Mouse (Mus musculus) left cerebral cortex, adult 2 months (tissue): ENCODE data around the gene Rtl4. TPM values are rescaled to one million over a fixed set of nuclear protein-coding genes. Genes with fewer than 3 reads are reported as not detected.

ENCODE experiments used
- DNase-seq, 2 experiments: peaks; one replicate each; pipeline ENCODE4 v3.0.0; 2021 to 2022; ENCODE audit warnings: low spot score in 2 of 2, mixed read lengths in 1 of 2; ENCODE audit errors: extremely low spot score in 1 of 2
- H3K27ac ChIP-seq: fragments of 200-600 bp; 2 replicates; pipeline ENCODE4 v1.8.1; 2022
- H3K4me3 ChIP-seq: fragments of 200-600 bp; 2 replicates; pipeline ENCODE4 v1.8.1; 2022
- CTCF ChIP-seq: fragments of 200-600 bp; IDR thresholded peaks from 2 replicates; pipeline ENCODE4 v1.8.1; 2022; ENCODE audit warnings: antibody characterized with exemption, mild to moderate bottlenecking, moderate library complexity
- intact Hi-C: fragments of 180-260 bp; cut with DNase I; formaldehyde crosslinking; loops from one replicate; pipeline ENCODE4 v1.15.1; 2025
- long read RNA-seq, 2 experiments: library from polyadenylated mRNA; stranded (forward); transcript quantifications; one replicate each; pipeline ENCODE4 v2.0.0; 2021; ENCODE audit warnings: borderline mapping rate in 2 of 2
- total RNA-seq, 2 experiments: library from RNA; stranded (reverse); gene quantifications; 2 replicates each; pipeline ENCODE4 v1.2.3; 2021

Rtl4 gene
- 1 to 10 TPM; 1.9 to 2.7 TPM for total RNA-seq
- long read RNA-seq, experiment 1, partial matches to known transcripts: 1 of 1 reads
- long read RNA-seq, experiment 1, other reads (novel, unspliced or antisense): 0 of 1 reads
- long read RNA-seq, experiment 2, partial matches to known transcripts: 1 of 3 reads
- long read RNA-seq, experiment 2, other reads (novel, unspliced or antisense): 2 of 3 reads

- DNase-seq: peak in 1 of 2 experiments; percentile 12
- peak within 1 kb of the TSS; percentile 49 for H3K4me3 ChIP-seq
- peak within 1 kb of the TSS; percentile 66 for H3K27ac ChIP-seq
- no peak for TF ChIP-seq CTCF
- intact Hi-C loops: no loop called here
Measured at GRCm38 (mm10) chrX:144688207-144689118, at the start of gene Rtl4. Gene Rtl4 (plus strand): TSS chrX:144688907.

GRCm38 (mm10) chrX:144644756-144645155 is 44.0 kb upstream of the Rtl4 start:
- TF ChIP-seq CTCF: no peak
- Histone ChIP-seq H3K27ac (no peak overlapping the region), H3K4me3 (no peak overlapping the region)
- intact Hi-C loops: loop anchor here (5.0 kb wide), 1 partner anchor 237 kb away; no protein-coding TSS in a partner anchor
- DNase-seq: no peak

DNA sequence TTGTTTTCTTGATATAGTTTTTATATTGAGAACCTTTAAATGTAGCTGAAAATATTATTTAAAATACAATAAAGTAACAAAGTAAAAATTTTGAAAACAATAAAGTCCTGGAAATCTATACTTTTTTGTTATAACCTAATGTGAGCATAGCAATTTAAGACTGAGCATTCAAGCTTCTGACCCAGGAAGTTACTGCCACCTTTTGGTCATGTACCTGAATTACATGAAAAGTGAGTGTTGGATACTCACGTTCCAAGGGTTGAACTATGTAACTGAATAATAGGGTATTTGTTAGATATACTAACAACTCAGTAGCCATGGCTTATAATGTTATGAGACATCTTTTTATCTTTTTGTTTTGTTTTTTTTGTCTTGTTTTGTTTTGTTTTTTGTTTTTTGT is 43.3 kb upstream of the Rtl4 start:
- H3K4me3 ChIP-seq: no peak overlapping the region
- intact Hi-C loops: loop anchor here (5.0 kb wide), 1 partner anchor 238 kb away; no protein-coding TSS in a partner anchor
- DNase-seq: no peak
- TF ChIP-seq CTCF: peak; percentile 32
- H3K27ac ChIP-seq: no peak overlapping the region

DNA sequence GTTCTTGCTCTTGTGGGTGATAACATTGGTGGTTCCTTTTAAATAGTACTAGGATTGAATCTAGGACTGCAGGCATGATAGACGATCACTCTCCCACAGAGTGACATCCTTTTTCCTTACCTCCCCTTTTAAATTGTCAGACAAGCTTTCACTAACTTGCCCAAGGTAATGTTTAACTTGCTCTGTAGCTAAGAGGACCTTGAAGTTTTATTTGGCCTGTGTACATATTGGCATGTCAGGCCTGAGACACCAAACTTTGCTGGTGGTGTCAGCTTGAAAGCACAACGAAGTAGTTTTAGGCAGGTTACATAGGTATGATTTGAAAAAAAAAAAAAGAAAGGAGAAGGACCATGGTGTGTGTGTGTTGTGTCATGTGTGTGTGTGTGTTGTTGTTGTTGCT is 36.5 kb upstream of the Rtl4 start:
- TF ChIP-seq CTCF: no peak
- DNase-seq: no peak
- Histone ChIP-seq H3K27ac (no peak overlapping the region), H3K4me3 (no peak overlapping the region)
- intact Hi-C loops: no loop called here

- DNase-seq: peak in 1 of 2 experiments; percentile 15
- Histone ChIP-seq H3K27ac (0 out of 2 replicates have a peak overlapping the region, but pooled peaks have one; percentile 9), H3K4me3 (peak overlapping the region; percentile 43)
- intact Hi-C loops: no loop called here
- no peak for TF ChIP-seq CTCF
Measured at GRCm38 (mm10) chrX:144687742-144688141, 965 bp upstream of the Rtl4 start.

- intact Hi-C loops: no loop called here
- peak within 1 kb of the TSS; percentile 66 for H3K27ac ChIP-seq
- H3K4me3 ChIP-seq: peak within 1 kb of the TSS; percentile 49
- no peak for TF ChIP-seq CTCF
- DNase-seq: no peak
Measured at GRCm38 (mm10) chrX:144688142-144688206, 733 bp upstream of the Rtl4 start, which contains the start of gene Trpc5. Gene Trpc5 (minus strand): TSS chrX:144688180.

DNA sequence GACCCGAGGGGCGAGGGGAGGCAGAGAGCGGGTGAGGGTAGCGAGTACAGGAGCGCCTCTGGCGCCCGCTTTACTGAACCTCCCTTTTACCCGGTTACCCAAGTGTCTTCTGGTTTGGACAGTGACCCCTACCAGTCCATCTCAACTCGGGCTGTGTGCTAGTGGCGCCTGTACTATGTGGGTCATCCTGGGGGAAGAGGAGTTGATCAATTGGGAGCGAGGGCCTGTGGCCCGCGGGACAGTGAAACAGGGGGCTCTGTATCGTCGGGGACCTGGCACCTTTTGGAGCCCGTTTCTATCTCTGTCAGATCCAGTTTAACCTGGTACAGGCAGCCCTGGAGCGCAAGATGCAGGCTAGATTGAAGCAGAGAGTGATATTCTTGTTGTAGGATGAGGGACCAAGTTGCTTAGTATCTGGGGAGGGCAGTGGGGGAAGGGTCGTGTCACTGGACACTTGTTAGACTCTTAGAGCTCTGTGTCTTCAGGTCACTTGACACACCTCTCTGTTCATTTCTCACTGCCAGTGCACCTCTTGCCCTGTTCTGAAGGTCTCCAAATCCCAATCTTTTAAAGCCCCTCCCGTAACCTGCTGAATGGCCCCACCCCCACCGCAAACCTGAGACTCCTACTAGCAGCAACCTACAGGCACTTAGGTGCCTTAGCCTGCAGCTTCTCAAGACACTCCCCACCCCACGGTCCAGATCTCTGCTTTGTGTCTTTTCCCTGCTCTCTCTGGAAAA is 582 bp downstream of the Rtl4 start:
- peak overlapping the region; percentile 49 for H3K4me3 ChIP-seq
- intact Hi-C loops: no loop called here
- TF ChIP-seq CTCF: no peak
- H3K27ac ChIP-seq: peak overlapping the region; percentile 64
- DNase-seq: peak in 1 of 2 experiments; percentile 8

GRCm38 (mm10) chrX:144689859-144690181 is 1.1 kb downstream of the Rtl4 start:
- no peak overlapping the region; the same call in 1 of the 2 replicates for H3K27ac ChIP-seq
- H3K4me3 ChIP-seq: peak overlapping the region; percentile 49
- TF ChIP-seq CTCF: no peak
- DNase-seq: no peak
- intact Hi-C loops: no loop called here

- Histone ChIP-seq H3K27ac (no peak overlapping the region), H3K4me3 (no peak overlapping the region)
- TF ChIP-seq CTCF: no peak
- no peak for DNase-seq
- intact Hi-C loops: no loop called here
Measured at GRCm38 (mm10) chrX:144716330-144716729, 27.6 kb downstream of the Rtl4 start.

DNA sequence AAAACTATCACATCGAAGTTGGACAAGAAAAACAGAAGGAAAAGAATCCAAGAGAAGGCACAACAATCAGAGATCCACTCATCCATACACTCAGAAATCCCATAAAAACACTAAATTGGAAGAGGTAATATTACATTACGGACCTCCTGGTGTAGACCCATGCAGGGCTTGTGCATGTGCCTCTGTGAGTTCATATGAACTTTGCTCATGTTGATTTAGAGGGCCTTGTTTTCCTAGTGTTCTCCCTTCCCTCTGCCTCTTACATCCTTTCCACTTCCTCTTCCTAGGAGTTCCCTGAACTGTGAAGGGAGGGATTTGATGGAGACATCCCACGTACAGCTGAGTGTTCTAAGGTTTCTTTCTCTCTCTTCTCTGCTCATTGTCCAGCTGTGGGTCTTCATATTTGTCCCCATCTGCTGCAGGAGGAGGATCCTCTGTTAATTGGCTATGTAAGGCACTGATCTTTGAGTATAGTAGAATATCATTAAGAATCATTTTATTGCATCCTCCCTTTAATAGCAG is 58.9 kb downstream of the Rtl4 start:
- TF ChIP-seq CTCF: no peak
- intact Hi-C loops: no loop called here
- no peak for DNase-seq
- Histone ChIP-seq H3K4me3 (no peak overlapping the region), H3K27ac (no peak overlapping the region)

- no peak for TF ChIP-seq CTCF
- intact Hi-C loops: no loop called here
- no peak for DNase-seq
Measured at GRCm38 (mm10) chrX:144986980-144987379, 298.3 kb downstream of the Rtl4 start.

DNA sequence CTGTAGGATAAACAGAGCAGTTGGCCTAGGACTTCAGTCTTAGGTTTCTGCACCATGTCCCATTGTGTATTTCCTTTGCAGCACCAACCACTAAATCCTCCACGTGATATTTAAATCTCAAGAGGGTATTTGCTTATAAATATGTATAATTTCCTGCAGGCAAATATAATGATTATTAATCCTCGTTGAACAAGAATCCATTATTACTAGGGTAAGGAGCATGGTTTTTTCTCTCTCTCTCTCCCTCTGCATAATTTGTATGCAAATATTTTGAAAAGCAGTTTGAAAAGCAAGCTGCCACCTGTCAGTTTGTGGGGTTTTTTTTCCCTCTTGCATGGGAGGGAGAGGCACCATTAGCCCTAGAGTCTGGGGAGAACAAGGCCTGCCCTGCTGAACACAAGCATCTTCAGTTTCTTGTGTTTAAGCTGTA is 376.8 kb downstream of the Rtl4 start:
- no peak for TF ChIP-seq CTCF
- intact Hi-C loops: no loop called here
- no peak overlapping the region for H3K4me3 ChIP-seq
- no peak for DNase-seq
- H3K27ac ChIP-seq: no peak overlapping the region

More at GRCm38 (mm10) chrX:144986980-144987379, 298.3 kb downstream of the Rtl4 start:
- H3K4me3 ChIP-seq: no peak overlapping the region
- H3K27ac ChIP-seq: no peak overlapping the region
